Mouse (Mus musculus) right cerebral cortex, adult 2 months (tissue): ENCODE measurements around the gene Kmt5a.
"Not testable (repeated sequence)": the region's sequence is repeated elsewhere in the genome, so short reads cannot be mapped to it uniquely, and the experiment has no call there.

Experiments
- DNase-seq, 2 experiments: peaks; one replicate each; pipeline ENCODE4 v3.0.0; 2021 to 2022; ENCODE audit warnings: low spot score in 2 of 2

The Kmt5a gene

DNA sequence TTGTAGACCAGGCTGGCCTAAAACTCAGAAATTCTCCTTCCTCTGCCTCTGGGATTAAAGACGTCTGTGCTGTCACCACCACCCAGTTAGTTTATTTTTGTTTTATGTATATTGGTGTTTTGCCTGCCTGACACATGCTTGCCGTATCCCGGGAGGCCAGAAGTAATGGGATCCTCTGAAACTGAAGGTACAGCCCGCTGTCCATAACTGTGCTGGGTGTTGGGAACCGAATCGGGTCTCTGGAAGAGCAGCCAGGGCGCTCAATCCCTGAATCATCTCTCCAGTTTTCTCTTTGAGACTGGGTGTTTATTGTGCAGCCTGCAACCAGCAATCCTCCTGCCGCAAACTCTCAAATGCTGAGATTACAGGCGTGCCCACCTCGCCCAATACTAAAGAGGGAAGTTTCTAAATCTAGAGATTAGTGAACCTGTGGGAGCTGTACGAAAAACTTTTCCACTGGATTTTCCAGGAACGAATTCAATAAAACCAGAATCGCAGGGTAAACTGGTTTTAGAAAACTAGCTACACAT lies 42.8 kb downstream of the Kmt5a start:
- no peak for DNase-seq

GRCm38 (mm10) chr5:124482966-124483654 lies 43.4 kb downstream of the Kmt5a start, which contains the start of gene Snrnp35:
Gene Snrnp35, plus strand, starts transcription at chr5:124483134.
- DNase-seq: peak; percentile 86 to 88

- DNase-seq: no peak
Measured at GRCm38 (mm10) chr5:124483655-124484396, 44.1 kb downstream of the Kmt5a start.

- no peak for DNase-seq
Measured at GRCm38 (mm10) chr5:124485654-124486053, 45.9 kb downstream of the Kmt5a start.

- no peak for DNase-seq
Measured at GRCm38 (mm10) chr5:124488885-124489284, 49.2 kb downstream of the Kmt5a start.

DNA sequence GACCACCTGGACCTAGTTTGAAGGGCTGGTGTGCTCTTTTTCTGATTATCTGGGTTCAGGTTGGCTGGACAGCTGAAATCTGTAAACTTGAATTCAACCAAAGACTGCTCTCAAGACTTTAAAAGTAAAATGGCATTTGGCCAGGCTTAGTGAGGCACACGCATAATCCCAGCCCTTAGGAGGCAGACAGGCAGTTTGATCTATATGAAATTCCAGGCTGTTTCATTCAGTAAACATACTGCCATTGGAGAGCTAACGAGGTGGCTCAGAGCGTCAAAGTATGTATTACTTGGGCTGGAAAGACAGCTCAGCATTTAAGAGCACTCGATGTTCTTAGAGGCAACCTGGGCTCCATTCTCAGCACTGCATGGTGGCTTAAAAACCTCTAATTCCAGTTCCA lies 52.0 kb downstream of the Kmt5a start:
- no peak for DNase-seq

- no peak for DNase-seq
Measured at GRCm38 (mm10) chr5:124492618-124493017, 52.9 kb downstream of the Kmt5a start.

GRCm38 (mm10) chr5:124493455-124493854 lies 53.7 kb downstream of the Kmt5a start:
- no peak for DNase-seq

GRCm38 (mm10) chr5:124495547-124495946 lies 55.8 kb downstream of the Kmt5a start:
- DNase-seq: no peak

DNA sequence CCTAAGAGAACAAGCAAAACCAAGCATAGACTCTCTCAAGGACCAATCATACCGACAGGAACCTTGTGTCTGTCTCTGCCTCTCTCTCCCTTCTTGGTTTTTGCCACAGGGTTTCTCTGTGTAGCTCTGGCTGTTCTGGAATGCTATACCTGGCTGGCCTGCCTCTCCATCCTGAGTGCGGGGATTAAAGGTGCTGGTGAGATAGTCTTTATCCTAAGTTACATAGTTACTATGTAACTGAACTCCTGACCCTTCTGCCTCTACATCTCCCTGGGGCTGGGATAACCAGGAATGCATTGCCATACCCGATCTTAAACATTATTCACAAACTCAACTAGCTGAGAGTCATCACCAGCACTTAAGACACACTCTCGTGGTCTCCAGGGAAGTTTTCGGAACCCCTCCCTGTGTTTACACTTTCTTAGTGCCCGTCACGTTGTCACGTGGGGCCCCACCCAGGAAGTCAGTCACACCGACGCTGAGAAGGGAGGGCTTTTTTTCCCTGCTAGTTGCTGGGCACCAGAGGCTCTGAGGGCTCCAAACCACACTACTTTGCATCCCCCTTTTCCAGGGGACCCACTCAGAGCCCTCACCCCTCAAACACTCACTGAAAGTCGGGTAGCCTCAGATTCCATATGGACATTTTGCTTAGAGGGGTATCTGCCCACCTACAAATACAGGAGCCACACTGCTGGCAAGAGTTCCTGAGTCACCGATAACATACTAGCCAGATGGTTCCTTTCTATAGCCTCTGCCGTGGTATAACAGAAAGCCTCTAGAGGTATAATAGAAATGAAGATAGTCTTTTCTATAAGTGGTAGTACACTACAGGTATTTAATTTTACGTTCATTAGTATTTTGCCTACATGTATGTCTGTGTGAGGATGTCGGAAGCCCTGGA lies 57.1 kb downstream of the Kmt5a start:
- no peak for DNase-seq

DNA sequence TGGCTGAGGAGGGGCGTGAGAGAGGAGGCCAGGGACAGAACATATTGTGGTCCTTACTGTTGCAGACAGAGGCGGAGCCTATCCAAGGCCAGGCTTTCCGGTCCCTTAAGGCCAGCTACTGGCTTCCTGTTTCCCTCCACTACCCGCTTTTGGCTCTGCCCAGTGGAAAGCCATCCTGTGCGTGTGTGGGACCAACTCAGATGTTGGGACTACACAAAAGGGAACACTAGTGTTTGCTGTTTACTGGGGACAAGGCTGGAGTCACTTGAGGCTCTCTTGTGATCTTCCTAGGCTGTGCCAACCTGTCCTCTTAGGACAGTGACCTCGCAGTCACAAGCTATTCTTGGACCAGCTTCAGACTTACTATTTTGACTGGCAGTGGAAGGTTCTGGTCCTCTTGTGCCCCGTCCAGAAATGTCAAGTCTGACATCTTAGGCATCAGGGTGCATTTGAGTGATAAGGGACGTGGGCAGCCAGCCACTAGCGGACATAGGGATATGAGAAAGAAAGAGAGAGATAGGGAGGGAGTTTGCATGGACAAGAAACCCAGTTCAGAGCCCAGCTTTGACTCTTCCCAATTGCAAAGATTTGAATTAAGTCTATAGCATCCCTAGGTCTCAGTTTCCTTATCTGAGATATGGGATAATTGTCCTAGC lies 58.6 kb downstream of the Kmt5a start:
- no peak for DNase-seq

DNA sequence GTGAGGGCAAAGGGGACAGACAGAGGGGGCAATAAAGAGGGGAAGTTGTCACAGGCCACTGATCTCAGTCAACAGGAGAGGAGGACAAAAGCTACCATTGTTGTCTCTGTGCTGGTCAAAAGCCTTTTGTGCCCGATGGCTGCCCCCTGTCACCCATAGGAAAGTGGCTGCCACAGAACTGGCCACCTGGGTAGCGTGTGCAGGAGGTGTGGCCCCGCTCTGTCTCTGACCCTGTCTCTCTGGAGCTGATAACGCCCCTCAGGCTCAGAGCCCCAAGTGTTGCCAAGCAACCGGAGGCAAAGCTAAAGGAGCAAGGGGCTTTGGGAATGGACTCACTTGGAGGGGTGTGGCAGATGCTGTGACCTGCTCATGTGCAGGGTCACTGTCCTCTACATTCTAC lies 59.3 kb downstream of the Kmt5a start:
- no peak for DNase-seq

GRCm38 (mm10) chr5:124500037-124500436 lies 60.3 kb downstream of the Kmt5a start:
- not testable (repeated sequence) for DNase-seq

GRCm38 (mm10) chr5:124500573-124500972 lies 60.8 kb downstream of the Kmt5a start:
- DNase-seq: peak; percentile 72 to 73

DNA sequence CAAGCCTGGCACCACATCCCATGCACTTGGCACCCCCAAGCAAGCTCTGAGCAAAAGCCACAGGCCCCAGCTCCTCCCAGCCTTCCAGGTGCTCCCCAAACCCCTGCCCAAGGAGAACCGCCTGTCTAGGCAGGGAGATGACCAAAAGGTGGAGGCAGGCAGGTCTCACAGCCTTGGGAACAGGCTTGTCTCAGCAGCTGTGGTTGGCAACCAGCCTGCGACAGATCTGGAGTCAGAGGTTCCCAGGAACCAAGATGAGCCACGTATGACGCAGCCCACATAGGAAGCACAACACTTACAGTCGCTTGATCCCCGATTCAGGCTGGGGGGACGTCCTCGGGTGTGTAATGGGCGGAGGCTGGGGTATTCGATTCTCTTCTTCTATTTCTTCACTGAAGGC lies 61.8 kb downstream of the Kmt5a start:
- DNase-seq: no peak

DNA sequence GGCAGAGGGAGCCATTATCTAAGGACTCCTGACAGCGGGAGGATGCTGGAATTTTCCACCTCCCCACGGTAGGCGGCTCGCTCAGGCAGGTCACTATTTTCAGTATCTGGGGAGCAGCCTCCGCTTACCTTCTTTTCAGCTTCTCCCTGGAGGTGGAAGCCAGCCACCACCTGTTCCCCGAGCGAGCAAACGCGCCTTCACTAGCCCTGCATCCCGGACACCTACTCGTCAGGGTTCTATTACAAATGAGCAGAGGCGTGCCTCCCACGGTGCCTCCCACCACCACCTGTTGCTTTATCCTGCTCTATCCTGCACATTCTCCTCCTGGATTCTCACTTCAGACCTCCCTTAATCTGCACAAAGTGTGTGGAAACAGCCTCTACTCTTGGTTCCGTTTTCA lies 64.0 kb downstream of the Kmt5a start:
- peak; percentile 95 for DNase-seq

DNA sequence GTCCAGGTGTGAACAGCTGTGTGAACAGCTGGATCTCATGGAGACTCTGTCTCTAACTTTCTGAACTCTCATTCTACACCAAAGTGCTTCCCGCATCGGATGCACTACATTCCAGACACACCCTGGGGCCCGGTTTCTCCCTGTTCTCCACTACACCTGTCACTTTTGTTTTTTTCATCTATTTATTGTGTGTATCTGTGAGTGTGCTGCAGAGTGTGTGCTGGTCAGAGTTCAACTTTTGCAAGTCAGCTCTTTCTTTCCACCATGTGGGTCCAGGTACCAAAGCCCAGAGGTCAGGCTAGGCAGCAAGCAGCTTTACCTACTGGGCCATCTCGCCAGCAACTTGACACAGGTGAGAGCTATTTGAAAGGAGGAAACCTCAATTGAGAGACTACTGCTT lies 65.5 kb downstream of the Kmt5a start:
- no peak for DNase-seq

GRCm38 (mm10) chr5:124506731-124507359 lies 67.1 kb downstream of the Kmt5a start:
- no peak for DNase-seq

GRCm38 (mm10) chr5:124509200-124509599 lies 69.5 kb downstream of the Kmt5a start:
- DNase-seq: no peak

GRCm38 (mm10) chr5:124509742-124510237 lies 70.1 kb downstream of the Kmt5a start:
- no peak for DNase-seq

DNA sequence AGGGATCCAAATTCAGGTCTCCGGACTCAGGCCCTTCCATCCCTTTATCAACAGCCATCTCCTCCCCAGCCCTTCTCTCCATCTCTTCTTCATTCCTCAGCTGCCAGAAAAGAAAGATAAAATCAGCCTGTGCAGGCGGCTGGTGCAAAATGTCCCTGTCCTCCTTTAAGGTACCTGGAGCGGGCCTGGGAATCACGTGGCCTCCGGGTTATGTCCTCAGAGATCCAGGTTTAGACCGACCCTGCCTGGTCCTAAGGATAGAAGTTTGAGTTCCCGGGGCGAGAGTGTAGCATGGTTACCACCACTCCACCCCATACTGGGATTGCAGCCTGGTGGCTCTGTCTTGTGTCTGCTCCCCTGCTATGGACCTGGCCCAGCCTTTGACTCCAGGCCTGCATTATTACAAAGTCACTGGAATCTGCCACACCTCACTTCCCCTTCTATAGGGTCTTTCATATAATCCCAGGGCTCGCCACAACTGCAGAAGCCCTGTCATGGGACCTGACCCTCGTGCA lies 70.9 kb downstream of the Kmt5a start:
- DNase-seq: no peak
